Mouse (Mus musculus) neural tube, embryonic 11.5 days (tissue): ENCODE data around the gene Ctnna3. TPM values are rescaled to one million over a fixed set of nuclear protein-coding genes. Genes with fewer than 3 reads are reported as not detected.
A peak's percentile ranks its signal among the peaks of the same experiment; 100 is the strongest.

Experiments
- ATAC-seq: fragments of 200-750 bp; cut with Nextera tagmentation; 2 replicates; pipeline ENCODE4 v1.8.0; 2017; ENCODE audit warnings: moderate number of reproducible peaks, mild to moderate bottlenecking, moderate TSS enrichment, moderate library complexity; ENCODE audit not compliant: insufficient read depth, low FRiP score, low TSS enrichment
- DNase-seq: peaks from one replicate; pipeline ENCODE4 v3.0.0-alpha.2; 2015; ENCODE audit warnings: low spot score
- H3K27ac ChIP-seq: fragments of 300-500 bp; sonication (generic); 2 replicates; pipeline ENCODE4 v1.5.1; 2014; ENCODE audit warnings: low read depth, mild to moderate bottlenecking, low read length
- H3K27me3 ChIP-seq: fragments of 300-500 bp; sonication (generic); 2 replicates; pipeline ENCODE4 v1.6.1; 2014; ENCODE audit warnings: mild to moderate bottlenecking, low read length, mixed read lengths; ENCODE audit not compliant: control insufficient read depth, insufficient read depth
- H3K36me3 ChIP-seq: fragments of 300-500 bp; sonication (generic); 2 replicates; pipeline ENCODE4 v1.6.1; 2014; ENCODE audit warnings: mild to moderate bottlenecking, low read length, moderate library complexity, mixed read lengths; ENCODE audit not compliant: control insufficient read depth, insufficient read depth
- H3K4me1 ChIP-seq: fragments of 300-500 bp; sonication (generic); 2 replicates; pipeline ENCODE4 v1.6.1; 2014; ENCODE audit warnings: low read length, mixed read lengths; ENCODE audit not compliant: control insufficient read depth, insufficient read depth
- H3K4me2 ChIP-seq: fragments of 300-500 bp; sonication (generic); 2 replicates; pipeline ENCODE4 v1.6.1; 2014; ENCODE audit warnings: low read depth, mild to moderate bottlenecking, moderate library complexity
- H3K4me3 ChIP-seq: fragments of 300-500 bp; sonication (generic); 2 replicates; pipeline ENCODE4 v1.5.1; 2014; ENCODE audit warnings: low read depth, low read length
- H3K9ac ChIP-seq: fragments of 300-500 bp; sonication (generic); 2 replicates; pipeline ENCODE4 v1.6.1; 2014; ENCODE audit warnings: mild to moderate bottlenecking, low read length
- H3K9me3 ChIP-seq: fragments of 300-500 bp; sonication (generic); 2 replicates; pipeline ENCODE4 v1.6.1; 2016; ENCODE audit warnings: low read length; ENCODE audit not compliant: control insufficient read depth
- whole genome bisulfite sequencing: fragments of 180-500 bp; shearing (Covaris S2); extraction: QIAGEN DNeasy Blood & Tissue Kit; methylation state at CpG from one replicate; pipeline ENCODE4 v1.1.7; 2014; 5-methylcytosine and 5-hydroxymethylcytosine counted together
- polyA plus RNA-seq: library from polyadenylated mRNA; unstranded; fragments of >200 nt; fragmentation: Nextera tagmentation; extraction: Ambion mirVana; gene quantifications from 2 replicates; pipeline ENCODE4 v1.2.1, GENCODE M21; 2014

Gene Ctnna3
- polyA plus RNA-seq, 1 experiment from 2014 or later, result 0.33 TPM

DNA sequence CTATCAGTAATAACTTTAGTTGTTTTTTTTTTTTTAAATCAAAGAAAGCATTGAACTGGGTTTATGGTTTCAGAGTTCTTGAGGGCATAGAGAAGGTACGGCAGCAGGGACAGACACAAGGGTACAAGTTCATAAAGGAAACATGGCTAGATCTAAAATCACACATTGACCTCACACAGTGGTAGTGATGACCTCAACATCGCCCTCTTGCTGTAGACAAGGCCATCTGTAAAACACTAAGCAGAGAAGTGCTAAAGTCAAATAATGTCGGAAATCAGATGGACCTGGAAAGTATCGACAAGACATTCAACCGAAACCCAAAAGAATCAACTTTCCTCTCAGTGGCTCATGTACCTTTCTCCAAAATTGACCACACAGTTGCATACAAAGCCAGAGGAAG, 224.7 kb downstream of the Ctnna3 start:
- no peak for ATAC-seq

DNA sequence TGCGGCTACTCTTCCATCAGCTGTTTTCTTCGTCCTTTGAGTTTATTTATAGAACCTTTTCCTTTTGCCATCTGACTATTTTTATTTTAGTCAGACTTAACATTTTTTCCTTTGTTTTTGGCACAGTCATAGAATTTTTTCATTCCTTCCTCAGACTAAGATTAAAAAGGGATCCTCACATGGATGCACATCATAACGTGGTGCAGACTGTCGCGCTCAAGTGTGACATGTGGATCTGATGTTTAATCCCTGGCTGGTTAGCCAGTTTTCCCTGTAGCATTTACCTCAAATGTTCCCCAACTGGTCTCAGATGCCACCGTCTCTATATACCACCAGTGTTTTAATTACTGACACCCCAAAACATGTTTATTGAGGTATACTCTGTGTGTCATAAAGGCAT, 246.4 kb downstream of the Ctnna3 start:
- 94% methylated on average over 6 of the region's 6 CpGs for WGBS
- Histone ChIP-seq H3K4me2 (no peak overlapping the region), H3K27me3 (no peaks in the 10 kb centered on the region), H3K9ac (no peak overlapping the region), H3K4me3 (no peak overlapping the region), H3K36me3 (no peaks in the 10 kb centered on the region), H3K27ac (no peak overlapping the region), H3K9me3 (no peaks in the 10 kb centered on the region), H3K4me1 (no peaks in the 10 kb centered on the region)
- DNase-seq (no peak), ATAC-seq (no peak)

More for the DNA sequence above, 224.7 kb downstream of the Ctnna3 start:
- 89% methylated on average over 5 of the region's 5 CpGs for WGBS
- Histone ChIP-seq H3K27ac (no peak overlapping the region), H3K9ac (no peak overlapping the region), H3K4me3 (no peak overlapping the region), H3K9me3 (no peaks in the 10 kb centered on the region), H3K4me1 (no peaks in the 10 kb centered on the region), H3K36me3 (no peaks in the 10 kb centered on the region), H3K27me3 (no peaks in the 10 kb centered on the region), H3K4me2 (no peak overlapping the region)
- DNase-seq, result no peak

GRCm38 (mm10) chr10:63689233-63689632, 259.3 kb downstream of the Ctnna3 start:
- Histone ChIP-seq H3K27ac (no peak overlapping the region), H3K4me3 (no peak overlapping the region), H3K27me3 (no peaks in the 10 kb centered on the region), H3K36me3 (no peaks in the 10 kb centered on the region), H3K9me3 (no peaks in the 10 kb centered on the region), H3K4me2 (no peak overlapping the region), H3K9ac (no peak overlapping the region), H3K4me1 (no peaks in the 10 kb centered on the region)
- DNase-seq (no peak), ATAC-seq (no peak)
- WGBS, result 22% methylated on average over 3 of the region's 3 CpGs

- no peak for DNase-seq
- WGBS, result 40% methylated on average over 4 of the region's 4 CpGs
- H3K36me3 ChIP-seq, result no peaks in the 10 kb centered on the region
- no peaks in the 10 kb centered on the region for H3K9me3 ChIP-seq
- H3K4me2 ChIP-seq, result no peak overlapping the region
- H3K4me1 ChIP-seq, result no peaks in the 10 kb centered on the region
- no peak overlapping the region for H3K9ac ChIP-seq
- no peak for ATAC-seq
- H3K4me3 ChIP-seq, result no peak overlapping the region
- H3K27ac ChIP-seq, result no peak overlapping the region
- H3K27me3 ChIP-seq, result no peaks in the 10 kb centered on the region
Observed at GRCm38 (mm10) chr10:63689651-63690050, 259.8 kb downstream of the Ctnna3 start.

DNA sequence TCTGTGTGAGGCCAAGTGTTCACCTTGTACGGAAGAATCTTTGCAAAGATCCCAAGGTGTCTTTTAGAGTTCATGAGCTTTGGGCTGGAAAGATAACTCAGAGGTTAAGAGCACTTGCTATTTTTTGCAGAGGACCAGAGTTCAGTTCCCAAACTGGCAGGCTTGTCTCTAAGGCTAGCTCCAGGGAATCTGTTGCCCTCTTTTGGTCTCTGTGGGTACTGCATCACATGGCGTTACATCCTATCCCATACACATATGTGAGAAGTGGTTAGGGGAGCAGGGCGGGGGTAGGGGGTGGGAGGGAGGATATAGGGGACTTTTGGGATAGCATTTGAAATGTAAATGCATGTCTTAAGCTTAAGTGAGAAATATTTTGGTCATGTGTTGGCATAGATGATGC, 262.1 kb downstream of the Ctnna3 start:
- Histone ChIP-seq H3K9ac (no peak overlapping the region), H3K4me3 (no peak overlapping the region), H3K27ac (no peak overlapping the region), H3K36me3 (no peaks in the 10 kb centered on the region), H3K4me2 (no peak overlapping the region), H3K4me1 (no peaks in the 10 kb centered on the region), H3K9me3 (no peaks in the 10 kb centered on the region), H3K27me3 (no peaks in the 10 kb centered on the region)
- WGBS, result 49% methylated on average over 3 of the region's 3 CpGs
- ATAC-seq (peak; percentile 41; the same call in 1 of the 2 replicates), DNase-seq (peak; percentile 38)

DNA sequence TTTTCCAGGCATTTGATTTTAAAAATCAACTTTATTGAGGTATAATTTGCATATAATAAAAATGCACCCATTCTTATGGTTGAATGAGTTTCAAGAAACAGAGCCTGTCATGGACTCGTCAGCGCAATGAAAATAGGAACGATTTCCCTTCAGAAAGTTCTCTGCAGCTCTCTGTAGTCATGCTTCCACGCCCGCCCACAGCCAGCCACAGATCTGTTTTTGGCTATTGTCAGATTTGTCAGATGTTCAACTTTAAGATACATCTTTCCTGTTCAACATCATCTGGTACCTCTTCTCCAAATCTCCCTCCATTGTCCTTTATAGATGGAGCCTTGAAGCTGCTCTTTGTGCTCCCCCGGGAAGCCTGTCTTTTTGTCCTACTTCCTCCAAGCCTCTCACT, 280.3 kb downstream of the Ctnna3 start:
- ATAC-seq (no peak), DNase-seq (no peak)
- WGBS, result 90% methylated on average over 6 of the region's 6 CpGs
- Histone ChIP-seq H3K27me3 (no peaks in the 10 kb centered on the region), H3K27ac (no peak overlapping the region), H3K9me3 (no peaks in the 10 kb centered on the region), H3K4me1 (no peaks in the 10 kb centered on the region), H3K4me2 (no peak overlapping the region), H3K36me3 (no peaks in the 10 kb centered on the region), H3K4me3 (no peak overlapping the region), H3K9ac (no peak overlapping the region)

GRCm38 (mm10) chr10:63712530-63712929, 282.6 kb downstream of the Ctnna3 start:
- no peak overlapping the region for H3K4me3 ChIP-seq
- H3K9ac ChIP-seq, result no peak overlapping the region
- no peak overlapping the region for H3K27ac ChIP-seq
- ATAC-seq (no peak), DNase-seq (no peak)
- H3K36me3 ChIP-seq, result no peaks in the 10 kb centered on the region
- WGBS, result 84% methylated on average over 8 of the region's 8 CpGs
- no peaks in the 10 kb centered on the region for H3K27me3 ChIP-seq
- no peaks in the 10 kb centered on the region for H3K9me3 ChIP-seq
- H3K4me1 ChIP-seq, result no peaks in the 10 kb centered on the region
- H3K4me2 ChIP-seq, result no peak overlapping the region

GRCm38 (mm10) chr10:63714151-63714550, 284.3 kb downstream of the Ctnna3 start:
- H3K27me3 ChIP-seq, result no peaks in the 10 kb centered on the region
- no peak overlapping the region for H3K9ac ChIP-seq
- H3K36me3 ChIP-seq, result no peaks in the 10 kb centered on the region
- no peak overlapping the region for H3K4me3 ChIP-seq
- 85% methylated on average over 4 of the region's 4 CpGs for WGBS
- no peak overlapping the region for H3K4me2 ChIP-seq
- H3K4me1 ChIP-seq, result no peaks in the 10 kb centered on the region
- no peak overlapping the region for H3K27ac ChIP-seq
- DNase-seq, result no peak
- no peaks in the 10 kb centered on the region for H3K9me3 ChIP-seq
- no peak for ATAC-seq

DNA sequence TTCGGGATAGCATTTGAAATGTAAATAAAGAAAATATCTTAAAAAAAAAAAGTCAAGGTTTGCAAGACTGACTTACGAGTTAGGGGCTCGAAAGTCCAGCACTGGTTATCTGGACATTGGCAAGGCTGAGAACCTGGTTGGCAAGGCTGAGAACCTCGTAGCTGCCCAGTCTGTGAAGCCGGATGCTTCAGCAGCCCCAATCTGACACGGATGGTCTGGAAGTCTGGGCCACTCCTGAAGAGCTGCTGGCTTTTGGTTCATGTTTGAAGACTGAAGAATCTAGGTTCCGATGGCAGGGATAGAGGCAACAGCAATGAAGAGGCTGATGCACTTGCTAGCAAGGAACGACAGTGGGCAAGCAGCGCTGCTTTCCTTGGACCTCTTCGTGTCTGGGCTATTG, 339.0 kb downstream of the Ctnna3 start:
- no peak overlapping the region for H3K4me3 ChIP-seq
- no peaks in the 10 kb centered on the region for H3K27me3 ChIP-seq
- H3K27ac ChIP-seq, result no peak overlapping the region
- no peak overlapping the region for H3K9ac ChIP-seq
- no peak for DNase-seq
- 87% methylated on average over 10 of the region's 10 CpGs for WGBS
- H3K4me2 ChIP-seq, result no peak overlapping the region
- no peaks in the 10 kb centered on the region for H3K9me3 ChIP-seq
- H3K36me3 ChIP-seq, result no peaks in the 10 kb centered on the region
- H3K4me1 ChIP-seq, result no peaks in the 10 kb centered on the region
- no peak for ATAC-seq
